Mouse (Mus musculus) forebrain, embryonic 16.5 days (tissue): Measurements from ENCODE around the gene Rictor. TPM values are rescaled to one million over a fixed set of nuclear protein-coding genes. Genes with fewer than 3 reads are reported as not detected.
"Not testable (repeated sequence)": the region's sequence is repeated elsewhere in the genome, so short reads cannot be mapped to it uniquely, and the experiment has no call there.

ENCODE experiments used
- ATAC-seq: fragments of 200-750 bp; cut with Nextera tagmentation; 2 replicates; pipeline ENCODE4 v1.8.0; 2017; ENCODE audit warnings: mild to moderate bottlenecking, moderate library complexity
- H3K27ac ChIP-seq: fragments of 300-500 bp; sonication (generic); 2 replicates; pipeline ENCODE4 v1.5.1; 2014; ENCODE audit warnings: low read length, control low read depth
- H3K27me3 ChIP-seq: fragments of 300-500 bp; sonication (generic); replicated peaks from 2 replicates; pipeline ENCODE4 v1.6.1; 2014; ENCODE audit warnings: low read length; ENCODE audit not compliant: control insufficient read depth, insufficient read depth
- H3K36me3 ChIP-seq: fragments of 300-500 bp; sonication (generic); 2 replicates; pipeline ENCODE4 v1.6.1; 2014; ENCODE audit not compliant: control insufficient read depth, insufficient read depth
- H3K4me1 ChIP-seq: fragments of 300-500 bp; sonication (generic); replicated peaks from 2 replicates; pipeline ENCODE4 v1.6.1; 2014; ENCODE audit warnings: low read length; ENCODE audit not compliant: control insufficient read depth, insufficient read depth
- H3K4me2 ChIP-seq: fragments of 300-500 bp; sonication (generic); 2 replicates; pipeline ENCODE4 v1.6.1; 2014; ENCODE audit warnings: mild to moderate bottlenecking, low read length, control low read depth
- H3K4me3 ChIP-seq: fragments of 300-500 bp; sonication (generic); replicated peaks from 2 replicates; pipeline ENCODE4 v1.5.1; 2014; ENCODE audit warnings: mild to moderate bottlenecking, low read length, control low read depth
- H3K9ac ChIP-seq: fragments of 300-500 bp; sonication (generic); replicated peaks from 2 replicates; pipeline ENCODE4 v1.6.1; 2014; ENCODE audit warnings: low read depth, low read length, control low read depth
- H3K9me3 ChIP-seq: fragments of 300-500 bp; sonication (generic); 2 replicates; pipeline ENCODE4 v1.6.1; 2016; ENCODE audit warnings: low read length; ENCODE audit not compliant: control insufficient read depth
- WGBS: fragments of 180-500 bp; shearing (Covaris S2); extraction: QIAGEN DNeasy Blood & Tissue Kit; methylation state at CpG from one replicate; pipeline ENCODE4 v1.1.7; 2014; 5-methylcytosine and 5-hydroxymethylcytosine counted together
- polyA plus RNA-seq: library from polyadenylated mRNA; unstranded; fragments of >200 nt; fragmentation: Nextera tagmentation; extraction: Ambion mirVana; gene quantifications from 2 replicates; pipeline ENCODE4 v1.2.1, GENCODE M21; 2015

Rictor gene
- polyA plus RNA-seq, 1 experiment from 2014 or later, result 61.6 TPM

DNA sequence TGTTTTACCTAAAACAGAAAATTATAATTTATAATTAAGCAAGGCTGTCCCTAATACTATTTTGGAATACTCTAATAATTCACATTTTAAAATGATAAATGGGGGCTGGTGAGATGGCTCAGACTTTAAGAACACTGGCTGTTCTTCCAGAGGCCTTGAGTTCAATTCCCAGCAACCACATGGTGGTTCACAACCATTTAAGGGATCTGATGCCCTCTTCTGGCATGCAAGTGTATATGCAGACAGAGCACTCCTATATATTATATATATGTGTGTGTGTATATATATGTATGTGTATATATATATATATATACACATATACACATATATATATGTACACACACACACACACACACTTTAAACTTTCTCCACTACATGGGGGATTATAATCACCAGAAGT, 15.2 kb downstream of the Rictor start:
- no peaks in the 10 kb centered on the region for H3K27me3 ChIP-seq
- H3K4me2 ChIP-seq, result no peak overlapping the region
- H3K9me3 ChIP-seq, result no peaks in the 10 kb centered on the region
- no peak overlapping the region for H3K9ac ChIP-seq
- H3K36me3 ChIP-seq, result no peaks in the 10 kb centered on the region
- H3K27ac ChIP-seq, result no peak overlapping the region
- no peak overlapping the region for H3K4me3 ChIP-seq
- no peaks in the 10 kb centered on the region for H3K4me1 ChIP-seq
- ATAC-seq, result no peak

DNA sequence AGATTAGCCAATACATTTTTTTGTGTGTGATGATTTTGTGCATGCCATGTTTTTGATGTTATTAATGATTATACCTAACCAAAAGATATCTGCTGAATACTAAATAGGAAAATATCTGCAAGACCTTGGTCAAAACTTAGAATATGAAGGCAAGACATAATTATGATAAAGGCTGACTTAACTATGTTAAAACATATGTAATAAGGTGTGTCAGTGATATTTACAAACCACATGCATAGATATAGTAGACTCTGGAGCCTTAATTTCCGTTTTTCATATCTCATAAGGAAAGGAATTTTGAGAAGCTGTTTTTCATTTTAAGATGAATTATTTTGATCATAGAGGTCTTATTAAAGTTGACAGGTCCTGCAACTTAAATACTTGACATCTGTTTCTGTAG, 16.3 kb downstream of the Rictor start:
- Histone ChIP-seq H3K27ac (no peak overlapping the region), H3K4me1 (no peaks in the 10 kb centered on the region), H3K36me3 (no peaks in the 10 kb centered on the region), H3K9ac (no peak overlapping the region), H3K4me3 (no peak overlapping the region), H3K4me2 (no peak overlapping the region), H3K9me3 (no peaks in the 10 kb centered on the region), H3K27me3 (no peaks in the 10 kb centered on the region)
- ATAC-seq, result no peak
- WGBS, result 96% methylated on average over 1 of the region's 1 CpGs

DNA sequence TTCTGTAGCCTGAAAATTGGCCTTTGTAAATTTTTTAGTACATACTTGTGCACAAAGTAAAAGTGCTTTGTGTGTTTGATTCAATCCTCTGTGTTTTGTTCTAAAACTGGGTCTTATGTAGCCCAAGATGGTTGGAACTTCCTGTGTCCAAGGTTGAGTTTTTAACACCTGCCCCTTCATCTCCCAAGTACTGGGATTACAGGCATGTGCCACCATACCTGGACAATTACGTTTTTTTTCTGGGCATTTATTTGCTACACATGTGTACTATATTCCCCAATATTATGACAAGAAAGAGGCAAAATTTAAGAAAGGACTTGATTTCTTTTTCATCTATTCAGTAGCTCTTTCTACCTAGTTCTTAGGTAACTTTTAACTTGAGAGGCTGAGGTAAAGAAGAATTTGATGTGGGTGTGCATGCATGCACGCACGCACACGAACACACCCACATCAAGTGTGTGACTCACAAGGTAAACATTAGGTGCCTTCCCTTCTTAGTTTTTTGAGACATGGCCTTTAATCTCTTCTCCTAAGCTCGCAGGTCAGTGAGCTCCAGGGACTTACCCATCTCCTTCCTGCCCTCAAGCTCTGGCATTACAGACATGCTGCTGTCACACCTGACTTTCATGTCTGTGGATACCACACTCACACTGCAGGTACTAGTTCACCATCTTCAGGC, 18.1 kb downstream of the Rictor start:
- Histone ChIP-seq H3K9me3 (no peaks in the 10 kb centered on the region), H3K27me3 (no peaks in the 10 kb centered on the region), H3K4me3 (no peak overlapping the region), H3K4me2 (no peak overlapping the region), H3K36me3 (no peaks in the 10 kb centered on the region), H3K27ac (no peak overlapping the region), H3K4me1 (no peaks in the 10 kb centered on the region), H3K9ac (no peak overlapping the region)
- ATAC-seq, result no peak
- WGBS, result 88% methylated on average over 5 of the region's 5 CpGs

DNA sequence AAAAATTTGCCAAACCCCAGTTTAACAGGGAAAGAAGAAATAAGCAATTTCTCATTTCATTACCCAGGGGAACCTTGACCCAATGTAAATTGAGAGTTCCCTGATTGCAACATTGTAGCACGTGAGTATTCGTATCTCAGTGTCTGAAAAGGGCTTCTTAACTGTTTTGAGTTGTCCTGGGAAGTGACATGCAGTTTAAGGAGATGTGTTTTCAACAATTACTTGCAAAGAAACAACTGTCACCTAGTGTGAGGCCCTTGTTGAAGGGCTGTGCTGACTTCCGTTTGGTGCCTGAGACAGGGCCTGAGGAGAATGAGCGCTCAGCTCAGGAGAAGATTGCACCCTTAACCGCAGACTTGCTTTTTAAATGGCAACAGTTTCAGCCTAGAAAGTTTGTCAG, 24.9 kb downstream of the Rictor start:
- H3K27me3 ChIP-seq, result no peaks in the 10 kb centered on the region
- no peaks in the 10 kb centered on the region; the same call in 1 of the 2 replicates for H3K4me1 ChIP-seq
- H3K9ac ChIP-seq, result no peak overlapping the region
- no peak for ATAC-seq
- H3K27ac ChIP-seq, result no peak overlapping the region
- no peak overlapping the region for H3K4me2 ChIP-seq
- 81% methylated on average over 5 of the region's 5 CpGs for WGBS
- H3K4me3 ChIP-seq, result no peak overlapping the region
- H3K9me3 ChIP-seq, result no peaks in the 10 kb centered on the region
- H3K36me3 ChIP-seq, result no peaks in the 10 kb centered on the region

DNA sequence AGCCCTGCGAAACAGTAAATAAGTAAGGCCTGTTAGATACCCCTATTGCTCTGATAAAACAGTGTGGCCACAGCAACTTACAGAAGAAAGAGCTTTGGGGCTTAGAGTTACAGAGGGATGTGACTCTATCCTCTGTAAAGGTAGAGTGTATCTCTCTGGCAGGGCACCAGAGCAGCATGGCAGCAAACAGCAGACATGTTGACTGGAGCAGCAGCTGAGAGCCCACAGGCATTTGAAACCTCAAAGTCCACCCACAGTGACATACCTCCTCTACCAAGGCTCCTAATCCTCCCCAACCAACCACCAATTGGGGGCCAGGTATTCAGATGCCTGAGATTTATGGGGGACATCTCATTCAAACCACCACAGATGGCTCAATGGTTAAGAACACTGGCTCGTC, 31.0 kb downstream of the Rictor start:
- no peak overlapping the region for H3K9ac ChIP-seq
- 100% methylated on average over 2 of the region's 2 CpGs for WGBS
- no peaks in the 10 kb centered on the region for H3K9me3 ChIP-seq
- peaks cover 3% of the 10 kb centered on the region; the same call in 1 of the 2 replicates for H3K4me1 ChIP-seq
- no peaks in the 10 kb centered on the region for H3K27me3 ChIP-seq
- H3K36me3 ChIP-seq, result no peaks in the 10 kb centered on the region; the same call in 1 of the 2 replicates
- H3K27ac ChIP-seq, result no peak overlapping the region
- H3K4me3 ChIP-seq, result no peak overlapping the region
- H3K4me2 ChIP-seq, result no peak overlapping the region
- ATAC-seq, result no peak

DNA sequence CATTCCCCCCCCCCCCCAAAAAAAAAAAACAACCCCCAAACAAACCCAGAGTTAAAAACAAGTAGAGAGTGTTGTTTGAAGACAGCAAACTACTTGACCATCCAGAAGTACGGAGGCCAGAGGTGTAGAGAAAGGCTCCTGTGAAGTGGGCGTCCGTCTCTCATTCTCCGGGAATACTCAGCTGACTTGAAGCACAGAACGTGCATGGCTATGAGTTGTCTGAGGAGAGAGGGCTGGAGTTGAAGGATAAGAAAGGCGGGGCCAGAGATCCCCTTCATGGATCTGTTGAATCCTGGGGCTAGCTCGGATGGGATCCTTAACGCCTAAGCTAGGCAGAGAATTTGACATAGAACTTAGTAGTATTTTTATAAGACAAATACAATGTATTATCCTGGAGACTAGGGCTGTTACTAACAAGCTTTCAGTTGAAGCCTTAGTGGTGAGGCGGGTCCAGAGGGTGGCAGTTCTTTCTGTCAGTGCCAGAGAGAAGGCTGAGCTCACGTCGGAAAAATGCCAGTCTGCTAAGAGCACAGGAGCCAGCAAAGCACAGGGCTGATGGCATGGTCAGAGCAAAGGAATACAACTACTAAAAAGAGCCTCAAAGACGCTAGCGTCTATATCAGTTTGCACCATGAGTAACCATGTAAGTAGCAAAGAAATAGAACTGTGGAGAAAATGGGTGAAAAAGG, 34.3 kb downstream of the Rictor start:
- no peak overlapping the region for H3K4me3 ChIP-seq
- no peak overlapping the region for H3K4me2 ChIP-seq
- no peak for ATAC-seq
- no peaks in the 10 kb centered on the region for H3K9me3 ChIP-seq
- no peaks in the 10 kb centered on the region; the same call in 1 of the 2 replicates for H3K36me3 ChIP-seq
- no peak overlapping the region for H3K9ac ChIP-seq
- H3K27ac ChIP-seq, result no peak overlapping the region
- 0 out of 2 replicates have a peak, but pooled peaks cover 3% of the 10 kb centered on the region for H3K4me1 ChIP-seq
- WGBS, result 78% methylated on average over 13 of the region's 13 CpGs
- no peaks in the 10 kb centered on the region for H3K27me3 ChIP-seq

DNA sequence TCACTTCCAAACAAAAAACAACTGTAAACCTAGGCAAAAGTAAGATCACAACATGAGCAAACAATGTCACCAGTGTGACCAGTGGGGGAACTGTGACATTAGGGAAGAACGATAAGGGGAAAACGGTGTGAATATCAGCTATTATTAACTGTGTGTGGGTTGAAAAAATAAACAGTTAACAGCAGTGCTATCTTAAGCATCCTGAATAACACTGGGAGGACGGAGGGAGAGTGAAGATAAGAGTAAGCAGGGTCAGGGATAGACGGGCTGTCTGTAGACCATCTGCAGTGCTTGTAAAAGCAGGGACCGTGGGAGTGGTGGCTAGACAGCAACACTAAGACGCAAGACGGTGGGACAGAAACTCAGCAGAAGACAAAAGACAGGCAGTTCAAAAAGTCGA, 35.5 kb downstream of the Rictor start:
- Histone ChIP-seq H3K27me3 (no peaks in the 10 kb centered on the region), H3K9ac (no peak overlapping the region), H3K9me3 (no peaks in the 10 kb centered on the region), H3K4me2 (no peak overlapping the region), H3K27ac (no peak overlapping the region), H3K4me3 (no peak overlapping the region), H3K36me3 (no peaks in the 10 kb centered on the region; the same call in 1 of the 2 replicates), H3K4me1 (0 out of 2 replicates have a peak, but pooled peaks cover 3% of the 10 kb centered on the region)
- WGBS, result 77% methylated on average over 8 of the region's 8 CpGs
- ATAC-seq, result no peak

DNA sequence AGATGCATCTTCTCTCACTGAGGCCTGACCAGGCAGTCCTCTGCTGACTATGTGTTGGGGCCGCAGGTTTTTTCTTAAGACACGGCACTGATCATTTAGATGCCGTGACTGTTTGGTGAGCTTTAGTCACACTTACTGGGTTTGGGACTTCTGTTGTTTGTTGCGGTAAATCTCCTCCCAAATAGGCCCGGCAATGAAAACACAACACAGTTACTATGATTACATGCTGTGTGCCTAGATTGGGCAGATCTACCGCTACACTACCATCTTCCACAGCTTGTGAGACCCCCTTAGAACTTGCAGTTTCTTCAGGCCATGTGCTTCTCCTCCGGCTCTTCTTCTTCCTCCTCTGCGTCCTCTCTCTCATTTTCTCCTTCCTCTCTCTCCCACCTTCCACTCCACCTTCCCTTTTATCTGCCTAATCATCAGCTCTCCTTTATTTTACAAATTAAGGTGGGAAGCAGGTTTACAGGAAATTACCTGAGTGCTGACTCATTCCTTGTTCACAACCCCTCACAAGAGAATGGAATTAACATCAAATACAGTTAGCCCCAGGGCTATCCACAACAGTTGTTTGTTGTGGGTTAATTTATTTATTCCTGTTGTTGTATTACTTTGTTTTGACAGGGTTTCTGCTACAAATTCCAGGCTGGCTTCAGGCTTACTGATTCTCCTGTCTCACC, 38.3 kb downstream of the Rictor start:
- not testable (repeated sequence) for H3K4me1 ChIP-seq, H3K4me2 ChIP-seq, ATAC-seq, H3K4me3 ChIP-seq, H3K9me3 ChIP-seq, H3K36me3 ChIP-seq, H3K27me3 ChIP-seq, H3K27ac ChIP-seq, H3K9ac ChIP-seq
- WGBS, result 83% methylated on average over 8 of the region's 8 CpGs

DNA sequence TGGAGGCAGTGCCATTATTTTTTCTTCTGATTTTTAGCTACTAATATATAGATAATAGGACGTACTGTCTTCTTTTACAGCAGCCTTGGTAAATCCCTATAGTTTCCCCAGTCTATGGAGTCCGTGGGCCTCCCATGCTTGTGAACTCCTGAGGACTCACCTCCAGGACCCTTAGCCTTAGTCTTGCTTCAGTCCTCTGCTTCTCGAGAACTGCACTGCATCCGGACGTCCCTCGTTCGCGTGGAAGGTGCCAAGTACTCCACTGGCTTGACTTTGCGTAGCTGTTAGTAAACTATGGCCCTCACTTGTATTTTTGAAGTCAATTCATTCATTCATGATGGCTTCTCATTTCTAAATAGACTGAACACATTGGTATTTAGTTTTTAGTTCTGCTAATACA, 38.8 kb downstream of the Rictor start:
- Histone ChIP-seq H3K4me3 (no peak overlapping the region), H3K9me3 (no peaks in the 10 kb centered on the region), H3K36me3 (no peaks in the 10 kb centered on the region; the same call in 1 of the 2 replicates), H3K9ac (no peak overlapping the region), H3K4me1 (0 out of 2 replicates have a peak, but pooled peaks cover 3% of the 10 kb centered on the region), H3K27me3 (no peaks in the 10 kb centered on the region), H3K27ac (no peak overlapping the region), H3K4me2 (no peak overlapping the region)
- no peak for ATAC-seq
- WGBS, result 94% methylated on average over 9 of the region's 9 CpGs
